Mouse (Mus musculus): Measurements from ENCODE around the gene Fam50b.
A peak's percentile ranks its signal among the peaks of the same experiment; 100 is the strongest.

Gene Fam50b

GRCm38 (mm10) chr13:34738699-34738973, 4.0 kb downstream of the Fam50b start:
- DNase-seq (ENCODE audit: low spot score) = no peak

- no peak for DNase-seq (ENCODE audit: low spot score)
Measured at GRCm38 (mm10) chr13:34739071-34739470, 4.4 kb downstream of the Fam50b start.

- DNase-seq (ENCODE audit: low spot score) = no peak
Measured at GRCm38 (mm10) chr13:34741254-34741653, 6.6 kb downstream of the Fam50b start.

- no peak for DNase-seq (ENCODE audit: low spot score)
Measured at GRCm38 (mm10) chr13:34741813-34742568, 7.3 kb downstream of the Fam50b start.

- DNase-seq (ENCODE audit: low spot score) = no peak
Measured at GRCm38 (mm10) chr13:34746811-34747210, 12.2 kb downstream of the Fam50b start.

GRCm38 (mm10) chr13:34748530-34748929, 13.9 kb downstream of the Fam50b start:
- DNase-seq (ENCODE audit: low spot score) = no peak

- no peak for DNase-seq (ENCODE audit: low spot score)
Measured at GRCm38 (mm10) chr13:34759202-34759601, 24.6 kb downstream of the Fam50b start.

- no peak for DNase-seq (ENCODE audit: low spot score)
Measured at GRCm38 (mm10) chr13:34760518-34761287, 26.1 kb downstream of the Fam50b start.

- DNase-seq (ENCODE audit: low spot score) = no peak
Measured at GRCm38 (mm10) chr13:34762136-34762535, 27.5 kb downstream of the Fam50b start.

GRCm38 (mm10) chr13:34762865-34763264, 28.2 kb downstream of the Fam50b start:
- no peak for DNase-seq (ENCODE audit: low spot score)

GRCm38 (mm10) chr13:34765269-34765668, 30.6 kb downstream of the Fam50b start:
- no peak for DNase-seq (ENCODE audit: low spot score)

- DNase-seq (ENCODE audit: low spot score) = no peak
Measured at GRCm38 (mm10) chr13:34766572-34766971, 31.9 kb downstream of the Fam50b start.

GRCm38 (mm10) chr13:34767527-34768292, 33.1 kb downstream of the Fam50b start:
- no peak for DNase-seq (ENCODE audit: low spot score)

GRCm38 (mm10) chr13:34776767-34777166, 42.1 kb downstream of the Fam50b start:
- DNase-seq (ENCODE audit: low spot score) = no peak

GRCm38 (mm10) chr13:34780856-34781610, 46.4 kb downstream of the Fam50b start:
- no peak for DNase-seq (ENCODE audit: low spot score)

GRCm38 (mm10) chr13:34781611-34782009, 47.0 kb downstream of the Fam50b start:
- no peak for DNase-seq (ENCODE audit: low spot score)

GRCm38 (mm10) chr13:34784818-34785217, 50.2 kb downstream of the Fam50b start:
- DNase-seq (ENCODE audit: low spot score) = no peak

GRCm38 (mm10) chr13:34786634-34787033, 52.0 kb downstream of the Fam50b start:
- DNase-seq (ENCODE audit: low spot score) = no peak

GRCm38 (mm10) chr13:34787546-34787945, 52.9 kb downstream of the Fam50b start:
- no peak for DNase-seq (ENCODE audit: low spot score)

- peak; percentile 28 for DNase-seq (ENCODE audit: low spot score)
Measured at GRCm38 (mm10) chr13:34789176-34789818, 54.6 kb downstream of the Fam50b start.

- DNase-seq (ENCODE audit: low spot score) = no peak
Measured at GRCm38 (mm10) chr13:34793066-34793465, 58.4 kb downstream of the Fam50b start.

- DNase-seq (ENCODE audit: low spot score) = peak; percentile 39
Measured at GRCm38 (mm10) chr13:34793816-34794215, 59.2 kb downstream of the Fam50b start.
